Mouse (Mus musculus): ENCODE data around the gene Prr19. TPM values are rescaled to one million over a fixed set of nuclear protein-coding genes. Genes with fewer than 3 reads are reported as not detected.
A peak's percentile ranks its signal among the peaks of the same experiment; 100 is the strongest.

Prr19 gene
- total RNA-seq, 2 experiments from 2014 or later, result not detected

- intact Hi-C loops (cut with DNase I), result loop anchor here (2.0 kb wide), 1 partner anchor 38 kb away; no protein-coding TSS in a partner anchor
Observed at GRCm38 (mm10) chr7:25279076-25279860, 21.9 kb upstream of the Prr19 start.

GRCm38 (mm10) chr7:25279861-25280791, 21.1 kb upstream of the Prr19 start:
- Histone ChIP-seq H3K4me3 (peak overlapping the region; percentile 88), H3K27ac (peak overlapping the region; percentile 97)
- DNase-seq, result peak; percentile 69
- intact Hi-C loops (cut with DNase I), result loop anchor here (2.0 to 5.0 kb wide), 3 partner anchors 39 to 107 kb away; no protein-coding TSS in a partner anchor
- no peak for TF ChIP-seq CTCF (IDR thresholded peaks at IDR 0.05)

More at GRCm38 (mm10) chr7:25279076-25279860, 21.9 kb upstream of the Prr19 start:
- peak; percentile 56 for TF ChIP-seq CTCF (IDR thresholded peaks at IDR 0.05)
- Histone ChIP-seq H3K4me3 (peak overlapping the region; percentile 88), H3K27ac (peak overlapping the region; percentile 97)
- peak; percentile 91 for DNase-seq

- TF ChIP-seq CTCF (IDR thresholded peaks at IDR 0.05), result no peak
- Histone ChIP-seq H3K4me3 (peak overlapping the region; percentile 93), H3K27ac (peak overlapping the region; percentile 97)
- intact Hi-C loops (cut with DNase I), result loop anchor here (5.0 kb wide), 2 partner anchors 51 to 106 kb away; no protein-coding TSS in a partner anchor
- no peak for DNase-seq
Observed at GRCm38 (mm10) chr7:25281166-25281733, 20.0 kb upstream of the Prr19 start.

GRCm38 (mm10) chr7:25281734-25282601, 19.2 kb upstream of the Prr19 start:
- DNase-seq, result peak; percentile 99
- no peak for TF ChIP-seq CTCF (IDR thresholded peaks at IDR 0.05)
- Histone ChIP-seq H3K4me3 (peak overlapping the region; percentile 93), H3K27ac (peak overlapping the region; percentile 97)
- intact Hi-C loops (cut with DNase I), result loop anchor here (5.0 kb wide), 2 partner anchors 50 to 105 kb away; no protein-coding TSS in a partner anchor

GRCm38 (mm10) chr7:25282731-25283211, 18.4 kb upstream of the Prr19 start:
- H3K4me3 ChIP-seq, result peak overlapping the region; percentile 93
- intact Hi-C loops (cut with DNase I), result loop anchor here (5.0 kb wide), 2 partner anchors 50 to 105 kb away; no protein-coding TSS in a partner anchor
- DNase-seq, result no peak
- H3K27ac ChIP-seq, result peak overlapping the region; percentile 97
- no peak for TF ChIP-seq CTCF (IDR thresholded peaks at IDR 0.05)

- peak overlapping the region; percentile 93 for H3K4me3 ChIP-seq
- peak overlapping the region; percentile 97 for H3K27ac ChIP-seq
- DNase-seq, result peak; percentile 40
- intact Hi-C loops (cut with DNase I), result loop anchor here (2.0 to 5.0 kb wide), 3 partner anchors 29 to 104 kb away; no protein-coding TSS in a partner anchor
- TF ChIP-seq CTCF (IDR thresholded peaks at IDR 0.05), result no peak
Observed at GRCm38 (mm10) chr7:25283637-25284036, 17.6 kb upstream of the Prr19 start.

- TF ChIP-seq CTCF (IDR thresholded peaks at IDR 0.05), result no peak
- DNase-seq, result peak; percentile 18
- Histone ChIP-seq H3K27ac (peak overlapping the region; percentile 97), H3K4me3 (peak overlapping the region; percentile 93)
- intact Hi-C loops (cut with DNase I), result loop anchor here (2.0 to 5.0 kb wide), 3 partner anchors 29 to 103 kb away; no protein-coding TSS in a partner anchor
Observed at GRCm38 (mm10) chr7:25284171-25284570, 17.0 kb upstream of the Prr19 start.

- Histone ChIP-seq H3K27ac (peak overlapping the region; percentile 97), H3K4me3 (no peak overlapping the region)
- TF ChIP-seq CTCF (IDR thresholded peaks at IDR 0.05), result no peak
- DNase-seq, result peak; percentile 26
- intact Hi-C loops (cut with DNase I), result loop anchor here (2.0 to 5.0 kb wide), 3 partner anchors 28 to 103 kb away; no protein-coding TSS in a partner anchor
Observed at GRCm38 (mm10) chr7:25284766-25285165, 16.4 kb upstream of the Prr19 start.

GRCm38 (mm10) chr7:25285511-25286238, 15.5 kb upstream of the Prr19 start:
- no peak overlapping the region for H3K4me3 ChIP-seq
- DNase-seq, result peak; percentile 18
- no peak overlapping the region for H3K27ac ChIP-seq
- intact Hi-C loops (cut with DNase I), result loop anchor here (2.0 kb wide), 1 partner anchor 27 kb away; no protein-coding TSS in a partner anchor
- TF ChIP-seq CTCF (IDR thresholded peaks at IDR 0.05), result no peak

GRCm38 (mm10) chr7:25286989-25287388, 14.2 kb upstream of the Prr19 start:
- intact Hi-C loops (cut with DNase I), result no loop called here
- peak; percentile 18 for DNase-seq
- peak; percentile 11; the same call in 1 of the 2 replicates for TF ChIP-seq CTCF (IDR thresholded peaks at IDR 0.05)
- H3K27ac ChIP-seq, result no peak overlapping the region
- no peak overlapping the region for H3K4me3 ChIP-seq

All from gastrocnemius, adult 2 months (tissue).